Mouse (Mus musculus) thymus, adult 2 months (tissue): ENCODE data around the gene Klhl10. TPM values are rescaled to one million over a fixed set of nuclear protein-coding genes. Genes with fewer than 3 reads are reported as not detected.

ENCODE experiments used
- DNase-seq: peaks from one replicate; pipeline ENCODE4 v3.0.0; 2021
- H3K27ac ChIP-seq: fragments of 200-500 bp; 2 replicates; pipeline ENCODE4 v1.5.1; 2012; ENCODE audit warnings: low read length, control low read depth; ENCODE audit not compliant: control insufficient read depth, insufficient read depth
- H3K27me3 ChIP-seq: fragments of 200-500 bp; 2 replicates; pipeline ENCODE4 v1.6.1; 2012; ENCODE audit warnings: mild to moderate bottlenecking, low read length, moderate library complexity, mixed read lengths; ENCODE audit not compliant: control insufficient read depth, insufficient read depth
- H3K36me3 ChIP-seq: fragments of 200-500 bp; 2 replicates; pipeline ENCODE4 v1.6.1; 2012; ENCODE audit warnings: mild to moderate bottlenecking, low read length, moderate library complexity; ENCODE audit not compliant: control insufficient read depth, insufficient read depth
- H3K4me1 ChIP-seq: fragments of 200-500 bp; replicated peaks from 2 replicates; pipeline ENCODE4 v1.6.1; 2012; ENCODE audit warnings: low read length; ENCODE audit not compliant: control insufficient read depth, insufficient read depth
- H3K4me3 ChIP-seq: fragments of 200-500 bp; 2 replicates; pipeline ENCODE4 v1.5.1; 2012; ENCODE audit warnings: mild to moderate bottlenecking, low read length, control low read depth, moderate library complexity; ENCODE audit not compliant: control insufficient read depth, insufficient read depth
- CTCF ChIP-seq: fragments of 200-500 bp; IDR thresholded peaks from 2 replicates; pipeline ENCODE4 v1.5.1; 2012; ENCODE audit warnings: mild to moderate bottlenecking, control low read depth, low read length, moderate library complexity, borderline replicate concordance; ENCODE audit not compliant: control insufficient read depth, poor library complexity, insufficient read depth; ENCODE audit errors: extremely low read depth
- POLR2A ChIP-seq: fragments of 200-500 bp; IDR thresholded peaks from 2 replicates; pipeline ENCODE4 v1.6.1; 2012; ENCODE audit warnings: mild to moderate bottlenecking, low read length, control low read depth, moderate library complexity; ENCODE audit not compliant: control insufficient read depth, poor library complexity, insufficient read depth; ENCODE audit errors: extremely low read depth
- WGBS: fragments of 180-500 bp; shearing (Covaris S2); methylation state at CpG from one replicate; pipeline ENCODE4 v1.1.7; 2018; 5-methylcytosine and 5-hydroxymethylcytosine counted together
- polyA plus RNA-seq: library from polyadenylated mRNA; depleted of rRNA; stranded (reverse); fragments of >200 nt; gene quantifications from 2 replicates; pipeline ENCODE4 v1.2.3, GENCODE M21; 2012; rRNA removed

Klhl10 gene
- polyA plus RNA-seq, 1 experiment: 0.58 TPM

DNA sequence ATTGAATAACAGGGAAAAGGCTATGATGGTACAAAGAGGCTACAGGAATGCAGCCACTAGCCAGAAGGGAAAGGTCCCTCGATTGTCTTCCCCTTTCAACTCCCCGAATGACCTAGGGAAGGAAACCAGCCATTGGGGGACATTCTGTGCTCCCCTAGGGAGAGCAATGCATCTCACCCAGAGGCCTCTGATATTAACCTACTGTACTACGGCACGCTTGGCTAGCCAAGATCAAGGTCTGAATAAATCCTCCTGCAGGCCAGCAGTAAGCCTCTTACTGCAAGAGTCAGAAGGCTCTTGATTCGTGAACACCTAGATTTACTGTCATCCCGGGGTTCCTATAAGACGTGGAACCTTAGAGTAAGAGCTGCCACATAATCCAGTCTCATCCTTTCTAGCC lies 58.9 kb downstream of the Klhl10 start:
- TF ChIP-seq CTCF (no peak), POLR2A (no peak)
- Histone ChIP-seq H3K36me3 (peaks cover 73% of the 10 kb centered on the region), H3K27ac (no peak overlapping the region), H3K4me3 (no peak overlapping the region), H3K27me3 (no peaks in the 10 kb centered on the region), H3K4me1 (no peaks in the 10 kb centered on the region)
- no peak for DNase-seq
- 94% methylated on average over 7 of the region's 7 CpGs for WGBS

DNA sequence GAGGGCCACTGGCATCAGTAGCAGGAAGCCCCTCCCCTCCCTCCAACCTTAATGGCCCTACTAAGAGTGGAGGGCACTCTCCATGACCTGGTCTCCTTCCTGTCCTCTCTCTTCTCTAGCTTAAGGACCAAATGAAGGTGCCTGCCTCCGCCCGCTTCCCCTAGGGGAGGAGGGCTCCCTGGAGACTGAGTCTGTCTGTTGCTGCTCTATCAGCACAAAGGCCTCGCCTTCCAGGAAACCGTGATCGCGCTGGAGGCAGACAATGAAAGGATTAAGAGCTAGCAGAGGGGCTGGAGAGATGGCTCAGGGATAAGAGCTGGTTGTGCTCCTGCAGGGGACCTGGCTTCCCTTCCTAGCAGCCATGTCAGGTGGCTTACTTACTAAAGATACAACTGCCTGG lies 59.6 kb downstream of the Klhl10 start:
- Histone ChIP-seq H3K4me1 (no peaks in the 10 kb centered on the region), H3K36me3 (peaks cover 73% of the 10 kb centered on the region), H3K27me3 (no peaks in the 10 kb centered on the region), H3K27ac (no peak overlapping the region), H3K4me3 (no peak overlapping the region)
- no peak for TF ChIP-seq CTCF
- TF ChIP-seq POLR2A: no peak
- WGBS: 97% methylated on average over 6 of the region's 6 CpGs
- DNase-seq: no peak

DNA sequence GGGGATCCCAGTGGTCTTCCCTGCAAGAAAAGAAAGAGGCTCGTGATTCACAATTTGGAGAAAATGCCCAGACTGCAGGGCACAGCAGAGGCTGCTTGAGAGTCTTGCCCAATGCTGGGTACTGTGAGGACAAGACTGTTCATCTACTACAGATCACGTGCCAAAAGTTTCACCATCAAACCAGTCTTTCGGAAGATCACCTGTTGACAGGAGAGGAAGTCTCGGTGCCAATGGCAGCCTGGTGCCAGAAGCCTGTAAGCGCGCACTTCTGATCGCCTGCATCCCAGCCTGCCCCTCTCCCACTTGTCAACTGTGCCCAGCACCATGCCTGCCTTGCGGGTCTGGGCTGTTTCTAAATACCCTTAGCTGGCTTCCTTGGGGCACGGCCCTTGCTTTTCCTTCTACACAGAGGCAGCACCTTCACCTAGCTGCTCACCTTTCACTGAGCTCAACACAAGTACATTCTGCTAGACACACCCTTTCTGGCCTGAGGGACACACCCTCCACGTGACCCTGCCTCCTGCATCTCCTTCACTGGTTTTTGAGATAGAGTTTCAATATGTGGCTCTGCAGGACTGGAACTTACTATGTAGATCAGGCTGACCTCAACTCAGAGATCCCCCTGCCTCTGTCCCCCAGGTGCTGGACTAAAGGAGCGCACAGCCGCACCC lies 63.4 kb downstream of the Klhl10 start:
- no peaks in the 10 kb centered on the region for H3K27me3 ChIP-seq
- no peak for TF ChIP-seq CTCF
- no peak overlapping the region for H3K27ac ChIP-seq
- WGBS: 97% methylated on average over 12 of the region's 12 CpGs
- no peak overlapping the region for H3K4me3 ChIP-seq
- H3K4me1 ChIP-seq: no peaks in the 10 kb centered on the region
- DNase-seq: no peak
- peaks cover 60% of the 10 kb centered on the region for H3K36me3 ChIP-seq

DNA sequence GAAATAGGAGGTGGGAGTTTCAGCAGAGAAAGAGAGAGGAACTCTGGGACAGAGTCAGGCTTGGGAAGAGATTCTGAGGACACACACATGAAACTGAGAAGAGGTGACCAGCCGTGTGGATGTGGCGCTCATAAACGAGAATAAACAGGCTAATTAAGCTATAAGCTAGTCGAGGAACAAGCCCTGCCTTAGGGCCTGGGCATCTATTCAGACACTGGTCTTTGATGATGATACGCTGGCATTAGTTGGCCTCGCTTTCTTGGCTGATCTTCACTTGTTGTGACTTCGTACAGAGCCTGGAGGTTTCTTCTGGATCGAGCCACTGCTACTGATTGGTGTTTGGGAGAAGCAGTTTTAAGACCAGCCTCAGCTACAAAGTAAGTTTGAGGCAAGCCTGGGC lies 64.3 kb downstream of the Klhl10 start:
- TF ChIP-seq CTCF (no peak), POLR2A (no peak)
- Histone ChIP-seq H3K27me3 (no peaks in the 10 kb centered on the region), H3K27ac (no peak overlapping the region), H3K4me1 (no peaks in the 10 kb centered on the region), H3K36me3 (peaks cover 63% of the 10 kb centered on the region), H3K4me3 (no peak overlapping the region)
- 98% methylated on average over 8 of the region's 8 CpGs for WGBS
- no peak for DNase-seq

Other genes starting within 250 kb of the Klhl10 start
- 0.31 and 0.42 TPM in 2 replicates for gene Krt9, start 248.7 kb upstream of the Klhl10 start, polyA plus RNA-seq
- gene Krt14, start 234.4 kb upstream of the Klhl10 start, polyA plus RNA-seq: 59.7 and 80.7 TPM in 2 replicates
- gene Krt16, start 193.0 kb upstream of the Klhl10 start, polyA plus RNA-seq: 4.1 and 4.8 TPM in 2 replicates
- gene Krt17, start 180.9 kb upstream of the Klhl10 start, polyA plus RNA-seq: 238 and 276 TPM in 2 replicates
- gene Krt42, start 172.0 kb upstream of the Klhl10 start, polyA plus RNA-seq: 0.31 and 0.97 TPM in 2 replicates
- 117 and 131 TPM in 2 replicates for gene Eif1, start 122.0 kb upstream of the Klhl10 start, polyA plus RNA-seq
- gene Gast, start 107.5 kb upstream of the Klhl10 start, polyA plus RNA-seq: 2.0 and 2.4 TPM in 2 replicates
- gene Hap1, start 85.8 kb upstream of the Klhl10 start, polyA plus RNA-seq: 7.7 and 8.6 TPM in 2 replicates
- gene Jup, start 44.2 kb upstream of the Klhl10 start, polyA plus RNA-seq: 220 and 221 TPM in 2 replicates
- 22.3 and 23.6 TPM in 2 replicates for gene P3h4, start 27.1 kb upstream of the Klhl10 start, polyA plus RNA-seq
- 7.8 and 9.5 TPM in 2 replicates for gene Fkbp10, start 26.2 kb upstream of the Klhl10 start, polyA plus RNA-seq
- 129 and 136 TPM in 2 replicates for gene Nt5c3b, start 109 bp upstream of the Klhl10 start, polyA plus RNA-seq
- gene Klhl11, start 30.8 kb downstream of the Klhl10 start, polyA plus RNA-seq: 8.0 and 10.4 TPM in 2 replicates
- gene Acly, start 86.1 kb downstream of the Klhl10 start, polyA plus RNA-seq: 150 and 214 TPM in 2 replicates
- gene Ttc25, start 103.7 kb downstream of the Klhl10 start, polyA plus RNA-seq: 0.58 and 1.1 TPM in 2 replicates
- 138 and 153 TPM in 2 replicates for gene Cnp, start 133.0 kb downstream of the Klhl10 start, polyA plus RNA-seq
- gene Nkiras2, start 177.3 kb downstream of the Klhl10 start, polyA plus RNA-seq: 64.6 and 68.4 TPM in 2 replicates
- 99.8 and 110 TPM in 2 replicates for gene Dnajc7, start 178.3 kb downstream of the Klhl10 start, polyA plus RNA-seq